Mouse (Mus musculus) liver, postnatal 0 days (tissue): ENCODE results near the gene Zfand3.

ENCODE experiments used
- CTCF ChIP-seq: sonication (generic); IDR thresholded peaks from 2 replicates; pipeline ENCODE4 v1.5.1; 2016; ENCODE audit warnings: antibody characterized with exemption, low read depth
- EP300 ChIP-seq: IDR thresholded peaks from 2 replicates; pipeline ENCODE4 v1.6.1; 2016; ENCODE audit warnings: antibody characterized with exemption, low read depth, mild to moderate bottlenecking

GRCm38 (mm10) chr17:30144114-30144513 is 139.6 kb downstream of the Zfand3 start:
- no peak for TF ChIP-seq EP300
- TF ChIP-seq CTCF = no peak
